In the genomic region with DNA sequence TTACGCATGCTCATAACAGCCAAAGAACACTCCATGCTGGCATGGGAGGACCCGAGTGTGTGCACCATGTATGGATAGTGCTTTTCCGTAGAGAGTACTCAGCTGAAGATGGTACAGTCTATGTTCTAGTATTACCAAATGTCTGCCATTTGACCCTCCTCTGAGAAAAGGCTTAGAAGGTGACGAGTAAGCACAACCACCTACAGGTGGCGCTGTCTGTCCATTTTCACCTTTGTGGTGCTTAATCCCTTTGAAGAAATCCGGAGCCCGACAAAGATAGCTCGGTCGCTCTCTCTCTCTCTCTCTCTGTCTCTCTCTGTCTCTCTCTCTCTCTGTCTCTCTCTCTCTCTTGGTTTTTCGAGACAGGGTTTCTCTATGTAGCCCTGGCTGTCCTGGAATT, we compare ENCODE assay signal across 10 mouse cellular contexts. TPM values are rescaled to one million over a fixed set of nuclear protein-coding genes. Genes with fewer than 3 reads are reported as not detected.
DNase-seq lines count a peak whose midpoint lies in the region; ATAC-seq and TF ChIP-seq lines count a peak whose summit lies in the region.
"Had no signal": no experiment of that assay in that cellular context is flagged by ENCODE, and none has a peak within 500 bp of the region (broad histone marks: within the 10 kb centered on the region; RNA-seq: fewer than 3 reads in every experiment).

No protein-coding gene starts in this region.

- H3K4me2 ChIP-seq in hindbrain, embryonic 11.5 days (replicated peaks; ENCODE audit: low read depth, low read length), result no peak overlapping the region
- no peak overlapping the region for H3K4me2 ChIP-seq in hindbrain, embryonic 12.5 days (replicated peaks)
- H3K4me2 ChIP-seq in kidney, postnatal 0 days (ENCODE audit: low read length), result no peak overlapping the region

- no peaks in the 10 kb centered on the region for H3K9me3 ChIP-seq in hindbrain, embryonic 11.5 days (ENCODE audit: control insufficient read depth, low read length)
- H3K9me3 ChIP-seq in hindbrain, embryonic 12.5 days (replicated peaks), result no peaks in the 10 kb centered on the region
- H3K9me3 ChIP-seq in kidney, postnatal 0 days (replicated peaks; ENCODE audit: low read length), result no peaks in the 10 kb centered on the region

- peak; percentile 78 for DNase-seq in hindbrain, embryonic 11.5 days (ENCODE audit: low spot score)
- DNase-seq in R1 (ENCODE audit: low read depth, low spot score), result peak; percentile 93
- DNase-seq in cerebellum, postnatal 36 days, result peak; percentile 68 to 72
- peak; percentile 79 for DNase-seq in kidney, postnatal 0 days (ENCODE audit: low spot score)
- peak; percentile 60 to 61 for DNase-seq in thymus, postnatal 36 days

- H3K79me2 ChIP-seq in C2C12 (ENCODE audit: control insufficient read depth, insufficient read depth), result no peaks in the 10 kb centered on the region

- 0 out of 2 replicates have a peak, but pooled peaks cover 2% of the 10 kb centered on the region for H3K4me1 ChIP-seq in hindbrain, embryonic 11.5 days (replicated peaks; ENCODE audit: control insufficient read depth, insufficient read depth, low read length)
- peaks cover 6% of the 10 kb centered on the region for H3K4me1 ChIP-seq in hindbrain, embryonic 12.5 days
- no peaks in the 10 kb centered on the region for H3K4me1 ChIP-seq in kidney, postnatal 0 days (replicated peaks; ENCODE audit: insufficient read depth, low read length)

- no peaks in the 10 kb centered on the region for H3K27me3 ChIP-seq in hindbrain, embryonic 11.5 days (ENCODE audit: control insufficient read depth, insufficient read depth, low read length)
- H3K27me3 ChIP-seq in hindbrain, embryonic 12.5 days, result peaks cover 14% of the 10 kb centered on the region; the same call in 1 of the 2 replicates
- no peaks in the 10 kb centered on the region for H3K27me3 ChIP-seq in C2C12 (ENCODE audit: control insufficient read depth, insufficient read depth, insufficient read length)
- H3K27me3 ChIP-seq in kidney, postnatal 0 days (ENCODE audit: insufficient read depth, low read length), result no peaks in the 10 kb centered on the region

- peak; percentile 53 for TF ChIP-seq CTCF in C2C12 (IDR thresholded peaks at IDR 0.05; ENCODE audit: control insufficient read depth, insufficient read depth, insufficient read length)
- peak; percentile 75 for TF ChIP-seq CTCF in kidney, postnatal 0 days (IDR thresholded peaks at IDR 0.05; ENCODE audit: low read depth)

- no peak for ATAC-seq in hindbrain, embryonic 11.5 days (ENCODE audit: low FRiP score)
- no peak for ATAC-seq in hindbrain, embryonic 12.5 days (ENCODE audit: low FRiP score)
- ATAC-seq in kidney, postnatal 0 days (replicated peaks; ENCODE audit: low FRiP score, low read depth), result no peak
- ATAC-seq in megakaryocyte progenitor cell, adult 5-6 weeks (replicated peaks; ENCODE audit: poor library complexity), result peak; percentile 69

- H3ac ChIP-seq in C2C12 (ENCODE audit: control insufficient read depth, insufficient read length, low read depth), result no peak overlapping the region

- H3K4me3 ChIP-seq in hindbrain, embryonic 11.5 days (ENCODE audit: low read depth, low read length), result no peak overlapping the region
- no peak overlapping the region for H3K4me3 ChIP-seq in hindbrain, embryonic 12.5 days
- no peak overlapping the region for H3K4me3 ChIP-seq in C2C12 (ENCODE audit: insufficient read depth, poor library complexity, severe bottlenecking)
- no peak overlapping the region for H3K4me3 ChIP-seq in kidney, postnatal 0 days (replicated peaks; ENCODE audit: low read depth, low read length)

- H3K9ac ChIP-seq in hindbrain, embryonic 11.5 days (ENCODE audit: low read depth, low read length), result no peak overlapping the region
- no peak overlapping the region for H3K9ac ChIP-seq in hindbrain, embryonic 12.5 days
- H3K9ac ChIP-seq in kidney, postnatal 0 days (ENCODE audit: low read depth, low read length), result no peak overlapping the region

- no peaks in the 10 kb centered on the region for H3K79me3 ChIP-seq in C2C12 (ENCODE audit: low read depth)

- no peak overlapping the region for H3K27ac ChIP-seq in hindbrain, embryonic 11.5 days (ENCODE audit: low read depth, low read length)
- H3K27ac ChIP-seq in hindbrain, embryonic 12.5 days, result no peak overlapping the region
- H3K27ac ChIP-seq in kidney, postnatal 0 days, result no peak overlapping the region
- H3K27ac ChIP-seq: macrophage had no signal

- 51% methylated on average over 10 of the region's 10 CpGs for WGBS in hindbrain, embryonic 11.5 days
- 48% methylated on average over 10 of the region's 10 CpGs for whole genome bisulfite sequencing in hindbrain, embryonic 12.5 days
- WGBS in kidney, postnatal 0 days, result 33% methylated on average over 10 of the region's 10 CpGs

- no peaks in the 10 kb centered on the region for H3K36me3 ChIP-seq in hindbrain, embryonic 11.5 days (ENCODE audit: control insufficient read depth, insufficient read depth, low read length)
- no peaks in the 10 kb centered on the region for H3K36me3 ChIP-seq in hindbrain, embryonic 12.5 days
- H3K36me3 ChIP-seq in C2C12 (ENCODE audit: control insufficient read depth, insufficient read depth), result no peaks in the 10 kb centered on the region
- H3K36me3 ChIP-seq in kidney, postnatal 0 days (ENCODE audit: insufficient read depth, low read length), result no peaks in the 10 kb centered on the region

TF ChIP-seq in C2C12, 6 proteins besides CTCF, POLR2A, EP300 and RAD21:
- no peak for TF ChIP-seq CEBPB (IDR thresholded peaks at IDR 0.05; ENCODE audit: low read depth)

RNA-seq across cellular contexts. Expression of gene Letmd1, which starts 10.8 kb away (rescaled TPM):
- polyA plus RNA-seq in hindbrain, embryonic 11.5 days (2014; fragmentation: Nextera tagmentation; extraction: Ambion mirVana), result 39.0 and 48.6 TPM in 2 replicates
- 43.6 and 45.8 TPM in 2 replicates for polyA plus RNA-seq in hindbrain, embryonic 12.5 days (2016; fragmentation: Nextera tagmentation; extraction: Ambion mirVana)
- polyA plus RNA-seq in C2C12 (2012; fragmentation: generic; extraction: Trizol), result 34.0 TPM
- 21.3 and 22.4 TPM in 2 replicates for polyA plus RNA-seq in kidney, postnatal 0 days (2015; fragmentation: Nextera tagmentation; extraction: Ambion mirVana)
- total RNA-seq in megakaryocyte progenitor cell, adult 5-6 weeks (2015), result 35.7 and 37.2 TPM in 2 replicates
- 22.0 and 22.2 TPM in 2 replicates for total RNA-seq in megakaryocyte progenitor cell, adult 5-6 weeks (2017)

RNA-seq across cellular contexts. Expression of gene Slc11a2, which starts 33.2 kb away (rescaled TPM):
- 19.1 and 24.1 TPM in 2 replicates for polyA plus RNA-seq in hindbrain, embryonic 11.5 days (2014; fragmentation: Nextera tagmentation; extraction: Ambion mirVana)
- 24.6 and 25.8 TPM in 2 replicates for polyA plus RNA-seq in hindbrain, embryonic 12.5 days (2016; fragmentation: Nextera tagmentation; extraction: Ambion mirVana)
- polyA plus RNA-seq in C2C12 (2012; fragmentation: generic; extraction: Trizol), result 34.3 TPM
- 28.1 and 33.2 TPM in 2 replicates for polyA plus RNA-seq in kidney, postnatal 0 days (2015; fragmentation: Nextera tagmentation; extraction: Ambion mirVana)
- 8.2 and 12.0 TPM in 2 replicates for total RNA-seq in megakaryocyte progenitor cell, adult 5-6 weeks (2015)
- total RNA-seq in megakaryocyte progenitor cell, adult 5-6 weeks (2017), result 11.0 and 14.6 TPM in 2 replicates

RNA-seq across cellular contexts. Expression of gene Gm5475, which starts 36.1 kb away (rescaled TPM):
- not detected in 2 replicates for polyA plus RNA-seq in hindbrain, embryonic 11.5 days (2014; fragmentation: Nextera tagmentation; extraction: Ambion mirVana)
- 0.12 TPM in 1 of 2 replicates, not detected in the other for polyA plus RNA-seq in hindbrain, embryonic 12.5 days (2016; fragmentation: Nextera tagmentation; extraction: Ambion mirVana)
- polyA plus RNA-seq in C2C12 (2012; fragmentation: generic; extraction: Trizol), result 0.02 TPM
- polyA plus RNA-seq in kidney, postnatal 0 days (2015; fragmentation: Nextera tagmentation; extraction: Ambion mirVana), result 1.3 and 1.5 TPM in 2 replicates
- not detected in 2 replicates for total RNA-seq in megakaryocyte progenitor cell, adult 5-6 weeks (2015)
- total RNA-seq in megakaryocyte progenitor cell, adult 5-6 weeks (2017), result not detected in 2 replicates
- polyA plus RNA-seq: erythroblast, embryonic 14.5 days; macrophage had no signal

RNA-seq across cellular contexts. Expression of gene Csrnp2, which starts 37.2 kb away (rescaled TPM):
- polyA plus RNA-seq in hindbrain, embryonic 11.5 days (2014; fragmentation: Nextera tagmentation; extraction: Ambion mirVana), result 21.8 and 26.1 TPM in 2 replicates
- 41.4 and 43.0 TPM in 2 replicates for polyA plus RNA-seq in hindbrain, embryonic 12.5 days (2016; fragmentation: Nextera tagmentation; extraction: Ambion mirVana)
- polyA plus RNA-seq in C2C12 (2012; fragmentation: generic; extraction: Trizol), result 11.6 TPM
- polyA plus RNA-seq in kidney, postnatal 0 days (2015; fragmentation: Nextera tagmentation; extraction: Ambion mirVana), result 10.4 and 10.9 TPM in 2 replicates
- total RNA-seq in megakaryocyte progenitor cell, adult 5-6 weeks (2015), result 1.5 and 1.6 TPM in 2 replicates
- 1.7 and 2.7 TPM in 2 replicates for total RNA-seq in megakaryocyte progenitor cell, adult 5-6 weeks (2017)
